Mouse (Mus musculus) CH12.LX (cell line): ENCODE results near the gene Usp46. TPM values are rescaled to one million over a fixed set of nuclear protein-coding genes. Genes with fewer than 3 reads are reported as not detected.

ENCODE experiments used
- DNase-seq: peaks from one replicate; pipeline ENCODE4 v3.0.0-alpha.2; 2013; ENCODE audit errors: extremely low read depth
- H3K27ac ChIP-seq: 2 replicates; pipeline ENCODE4 v1.5.1; 2012; ENCODE audit warnings: low read depth, mild to moderate bottlenecking, control low read depth, moderate library complexity; ENCODE audit not compliant: insufficient read depth
- H3K27me3 ChIP-seq: replicated peaks from 2 replicates; pipeline ENCODE3; 2012; ENCODE audit warnings: inconsistent platforms
- H3K36me3 ChIP-seq, 2 experiments: replicated peaks in 1 of 2; 2 replicates each; pipeline versions ENCODE3 to v1.6.1; 2012; ENCODE audit warnings: inconsistent platforms in 1 of 2, low read length in 1 of 2, mild to moderate bottlenecking in 1 of 2, mixed read lengths in 1 of 2, moderate library complexity in 1 of 2; ENCODE audit not compliant: control insufficient read depth in 1 of 2, insufficient read depth in 1 of 2
- H3K4me1 ChIP-seq, 2 experiments: 2 replicates each; pipeline ENCODE4 v1.6.1; 2012; ENCODE audit warnings: inconsistent platforms in 1 of 2, moderate library complexity in 1 of 2; ENCODE audit not compliant: insufficient read depth in 2 of 2, control insufficient read depth in 1 of 2
- H3K4me2 ChIP-seq: 2 replicates; pipeline ENCODE4 v1.6.1; 2012; ENCODE audit warnings: low read depth, mild to moderate bottlenecking, control low read depth; ENCODE audit not compliant: poor library complexity, insufficient read depth, severe bottlenecking
- H3K4me3 ChIP-seq, 3 experiments: fragments of 150-350 bp in 1 of 3; sonication (generic) in 1 of 3; replicated peaks in 1 of 3; 2 replicates each; pipeline versions ENCODE3 to v1.5.1; 2011 to 2012; ENCODE audit warnings: low read depth in 2 of 3, low read length in 2 of 3, mild to moderate bottlenecking in 2 of 3, moderate library complexity in 2 of 3, control low read depth in 1 of 3, improper control_type of control experiment in 1 of 3, inconsistent platforms in 1 of 3, mixed read lengths in 1 of 3; ENCODE audit not compliant: poor library complexity in 1 of 3
- H3K79me2 ChIP-seq: replicated peaks from 2 replicates; pipeline ENCODE4 v1.6.1; 2012; ENCODE audit warnings: mild to moderate bottlenecking, moderate library complexity; ENCODE audit not compliant: control insufficient read depth, poor library complexity, insufficient read depth, severe bottlenecking; ENCODE audit errors: extremely low read depth
- H3K9ac ChIP-seq: 2 replicates; pipeline ENCODE4 v1.6.1; 2012; ENCODE audit warnings: low read depth, mild to moderate bottlenecking, control low read depth, moderate library complexity; ENCODE audit not compliant: insufficient read depth
- H3K9me3 ChIP-seq: replicated peaks from 2 replicates; pipeline ENCODE3; 2012; ENCODE audit warnings: low read length, inconsistent platforms, mixed read lengths
- BHLHE40 ChIP-seq: IDR thresholded peaks from 2 replicates; pipeline ENCODE4 v1.6.1; 2011; ENCODE audit warnings: mild to moderate bottlenecking, low read depth, low read length, improper control_type of control experiment
- CHD1 ChIP-seq: IDR thresholded peaks from 2 replicates; pipeline ENCODE4 v1.6.1; 2012; ENCODE audit warnings: low read depth, low read length, improper control_type of control experiment, inconsistent platforms
- CHD2 ChIP-seq: IDR thresholded peaks from 2 replicates; pipeline ENCODE4 v1.6.1; 2011; ENCODE audit warnings: low read length, improper control_type of control experiment
- CTCF ChIP-seq, 2 experiments: IDR thresholded peaks in 1 of 2; conservative IDR thresholded peaks in 1 of 2; 2 replicates each; pipeline ENCODE4 v1.5.1; 2011 to 2012; ENCODE audit warnings: low read depth in 2 of 2, low read length in 2 of 2, improper control_type of control experiment in 1 of 2, inconsistent platforms in 1 of 2, mild to moderate bottlenecking in 1 of 2, moderate library complexity in 1 of 2
- E2F4 ChIP-seq: IDR thresholded peaks from 2 replicates; pipeline ENCODE4 v1.6.1; 2011; ENCODE audit warnings: low read depth, low read length, improper control_type of control experiment; ENCODE audit not compliant: insufficient replicate concordance
- ELF1 ChIP-seq: IDR thresholded peaks from 2 replicates; pipeline ENCODE4 v1.6.1; 2014; ENCODE audit warnings: low read depth, mild to moderate bottlenecking, inconsistent platforms, low read length, improper control_type of control experiment
- EP300 ChIP-seq: IDR thresholded peaks from 2 replicates; pipeline ENCODE4 v1.6.1; 2011; ENCODE audit warnings: low read length, improper control_type of control experiment
- ETS1 ChIP-seq: conservative IDR thresholded peaks from 2 replicates; pipeline ENCODE4 v1.6.1; 2012; ENCODE audit warnings: low read depth, mild to moderate bottlenecking, inconsistent platforms, low read length, improper control_type of control experiment, moderate library complexity
- IRF4 ChIP-seq: IDR thresholded peaks from 2 replicates; pipeline ENCODE4 v1.6.1; 2014; ENCODE audit warnings: low read depth, mild to moderate bottlenecking, inconsistent platforms, low read length, improper control_type of control experiment
- JUN ChIP-seq: IDR thresholded peaks from 2 replicates; pipeline ENCODE4 v1.6.1; 2011; ENCODE audit warnings: low read depth, mild to moderate bottlenecking, low read length, improper control_type of control experiment, moderate library complexity; ENCODE audit not compliant: insufficient read depth
- JUND ChIP-seq: conservative IDR thresholded peaks from 2 replicates; pipeline ENCODE4 v1.6.1; 2011; ENCODE audit warnings: low read depth, low read length, improper control_type of control experiment
- KAT2A ChIP-seq: IDR thresholded peaks from 2 replicates; pipeline ENCODE4 v1.6.1; 2012; ENCODE audit warnings: low read length, improper control_type of control experiment, inconsistent platforms; ENCODE audit not compliant: insufficient replicate concordance
- MAFK ChIP-seq: IDR thresholded peaks from 2 replicates; pipeline ENCODE4 v1.6.1; 2011; ENCODE audit warnings: low read length, improper control_type of control experiment; ENCODE audit not compliant: insufficient replicate concordance
- MAX ChIP-seq: IDR thresholded peaks from 2 replicates; pipeline ENCODE4 v1.6.1; 2011; ENCODE audit warnings: low read length, improper control_type of control experiment
- MAZ ChIP-seq: IDR thresholded peaks from 2 replicates; pipeline ENCODE4 v1.6.1; 2012; ENCODE audit warnings: low read depth, mild to moderate bottlenecking, inconsistent platforms, low read length, improper control_type of control experiment, moderate library complexity
- MXI1 ChIP-seq: IDR thresholded peaks from 2 replicates; pipeline ENCODE4 v1.6.1; 2011; ENCODE audit warnings: mild to moderate bottlenecking, low read depth, low read length, improper control_type of control experiment
- MYC ChIP-seq: IDR thresholded peaks from 2 replicates; pipeline ENCODE4 v1.6.1; 2011; ENCODE audit warnings: low read depth, mild to moderate bottlenecking, improper control_type of control experiment, low read length
- NELFE ChIP-seq: IDR thresholded peaks from 2 replicates; pipeline ENCODE4 v1.6.1; 2011; ENCODE audit warnings: low read depth, low read length, improper control_type of control experiment
- NRF1 ChIP-seq: IDR thresholded peaks from 2 replicates; pipeline ENCODE4 v1.6.1; 2014; ENCODE audit warnings: low read depth, mild to moderate bottlenecking, inconsistent platforms, low read length, improper control_type of control experiment, moderate library complexity
- POLR2A ChIP-seq: IDR thresholded peaks from 2 replicates; pipeline ENCODE4 v1.6.1; 2011; ENCODE audit warnings: low read depth, mild to moderate bottlenecking, improper control_type of control experiment, low read length
- RAD21 ChIP-seq: IDR thresholded peaks from 2 replicates; pipeline ENCODE4 v1.6.1; 2011; ENCODE audit warnings: low read depth, mild to moderate bottlenecking, low read length, improper control_type of control experiment, moderate library complexity
- SIN3A ChIP-seq: IDR thresholded peaks from 2 replicates; pipeline ENCODE4 v1.6.1; 2012; ENCODE audit warnings: low read length, improper control_type of control experiment, inconsistent platforms
- SMC3 ChIP-seq: IDR thresholded peaks from 2 replicates; pipeline ENCODE4 v1.6.1; 2011; ENCODE audit warnings: low read depth, low read length, improper control_type of control experiment
- TBP ChIP-seq: conservative IDR thresholded peaks from 2 replicates; pipeline ENCODE4 v1.6.1; 2011; ENCODE audit warnings: low read depth, low read length, improper control_type of control experiment
- USF1 ChIP-seq: IDR thresholded peaks from 2 replicates; pipeline ENCODE4 v1.6.1; 2014; ENCODE audit warnings: low read depth, mild to moderate bottlenecking, inconsistent platforms, low read length, improper control_type of control experiment
- ZC3H11A ChIP-seq: IDR thresholded peaks from 2 replicates; pipeline ENCODE4 v1.6.1; 2012; ENCODE audit warnings: low read depth, mild to moderate bottlenecking, inconsistent platforms, low read length, improper control_type of control experiment
- ZKSCAN1 ChIP-seq: IDR thresholded peaks from 2 replicates; pipeline ENCODE4 v1.6.1; 2012; ENCODE audit warnings: low read depth, inconsistent platforms, low read length, improper control_type of control experiment, borderline replicate concordance
- ZMIZ1 ChIP-seq: IDR thresholded peaks from 2 replicates; pipeline ENCODE4 v1.6.1; 2012; ENCODE audit warnings: low read depth, mild to moderate bottlenecking, inconsistent platforms, low read length, improper control_type of control experiment
- ZNF384 ChIP-seq: IDR thresholded peaks from 2 replicates; pipeline ENCODE4 v1.6.1; 2012; ENCODE audit warnings: low read depth, low read length, improper control_type of control experiment, inconsistent platforms
- dilution Hi-C: fragments of 300-500 bp; cut with MboI; formaldehyde crosslinking; loops from 2 replicates; pipeline ENCODE4 v1.14.3; 2020; ENCODE audit warnings: low sequenced_read_pairs; ENCODE audit not compliant: extremely low pct_unique_long_range_greater_than_20kb, extremely low pct_ligation_motif_present
- in situ Hi-C: fragments of 300-500 bp; cut with MboI; formaldehyde crosslinking; loops from 3 replicates; pipeline ENCODE4 v1.14.3; 2019; ENCODE audit warnings: low sequenced_read_pairs, low pct_ligation_motif_present, low pct_unique_long_range_greater_than_20kb, mixed read lengths
- polyA plus RNA-seq: library from polyadenylated mRNA; unstranded; fragments of >175 nt; gene quantifications from 2 replicates; pipeline ENCODE4 v1.2.1, GENCODE M21; 2012; ENCODE audit warnings: low read depth; ENCODE audit not compliant: insufficient read length
- total RNA-seq, 2 experiments: library from RNA; depleted of rRNA; stranded (reverse); fragments of 300-350 nt in 1 of 2; fragments of >200 nt in 1 of 2; gene quantifications; 2 replicates each; pipeline ENCODE4 v1.2.3; 2012 to 2014

Gene Usp46
- total and polyA plus RNA-seq, 3 experiments: 5.1 to 16.3 (median 15.6) TPM

DNA sequence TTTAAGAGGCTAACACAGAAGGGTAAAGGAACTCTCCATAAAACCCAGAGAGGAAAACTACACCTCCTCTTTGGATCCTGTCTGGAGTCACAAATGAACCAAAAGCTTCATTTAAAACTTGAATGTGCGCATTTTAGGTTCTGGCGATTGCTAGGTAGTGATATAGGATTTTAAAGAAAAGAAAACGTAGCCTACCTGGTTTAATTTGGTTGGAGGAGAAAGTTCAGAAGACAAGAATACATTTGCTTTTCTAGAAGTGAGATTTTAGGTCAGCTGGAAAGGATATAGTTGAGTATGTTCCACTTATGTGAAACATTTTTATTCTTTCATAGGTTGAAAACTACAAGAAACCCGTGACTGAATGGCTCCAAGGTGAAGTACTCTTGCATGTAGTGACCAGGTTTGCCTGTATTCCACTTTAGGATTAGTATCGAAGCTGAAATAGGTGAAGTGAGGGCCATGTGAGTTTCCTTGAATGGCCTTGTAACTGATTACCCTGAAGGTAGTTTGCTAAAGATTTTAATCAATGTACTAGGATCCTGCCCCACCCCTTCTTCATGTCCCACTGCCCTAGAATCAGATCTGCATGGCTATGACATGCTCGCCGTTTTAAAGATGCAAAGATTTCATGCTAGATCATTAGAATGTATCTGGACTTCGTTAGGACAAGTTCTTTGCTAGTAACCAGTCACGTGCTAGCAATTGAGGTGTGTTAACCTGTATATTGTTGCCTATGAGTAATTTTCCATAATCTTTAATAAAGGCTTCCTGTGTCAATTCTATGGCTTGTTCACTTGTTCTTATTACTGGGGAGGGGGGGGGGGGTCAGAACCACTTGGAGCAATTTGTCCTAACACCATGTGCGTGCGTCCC lies 25.6 kb upstream of the Usp46 start:
- Histone ChIP-seq H3K79me2 (peaks cover 17% of the 10 kb centered on the region), H3K9ac (peak overlapping the region; percentile 85), H3K27ac (no peak overlapping the region), H3K4me3 (peak overlapping the region; percentile 73 to 99 (median 93)), H3K9me3 (no peaks in the 10 kb centered on the region), H3K4me1 (peaks cover 0 to 30% of the 10 kb centered on the region in 2 experiments; a peak in 2 of 4 replicates), H3K4me2 (peak overlapping the region; percentile 93), H3K36me3 (peaks cover 3 to 44% of the 10 kb centered on the region in 2 experiments), H3K27me3 (no peaks in the 10 kb centered on the region)
- DNase-seq: peak; percentile 18
- TF ChIP-seq BHLHE40 (peak; percentile 53), MYC (peak; percentile 42; the same call in 1 of the 2 replicates), MAX (peak; percentile 38), SMC3 (no peak), NELFE (no peak), MAZ (no peak)
- dilution Hi-C loops: no loop called here
- in situ Hi-C loops: no loop called here

DNA sequence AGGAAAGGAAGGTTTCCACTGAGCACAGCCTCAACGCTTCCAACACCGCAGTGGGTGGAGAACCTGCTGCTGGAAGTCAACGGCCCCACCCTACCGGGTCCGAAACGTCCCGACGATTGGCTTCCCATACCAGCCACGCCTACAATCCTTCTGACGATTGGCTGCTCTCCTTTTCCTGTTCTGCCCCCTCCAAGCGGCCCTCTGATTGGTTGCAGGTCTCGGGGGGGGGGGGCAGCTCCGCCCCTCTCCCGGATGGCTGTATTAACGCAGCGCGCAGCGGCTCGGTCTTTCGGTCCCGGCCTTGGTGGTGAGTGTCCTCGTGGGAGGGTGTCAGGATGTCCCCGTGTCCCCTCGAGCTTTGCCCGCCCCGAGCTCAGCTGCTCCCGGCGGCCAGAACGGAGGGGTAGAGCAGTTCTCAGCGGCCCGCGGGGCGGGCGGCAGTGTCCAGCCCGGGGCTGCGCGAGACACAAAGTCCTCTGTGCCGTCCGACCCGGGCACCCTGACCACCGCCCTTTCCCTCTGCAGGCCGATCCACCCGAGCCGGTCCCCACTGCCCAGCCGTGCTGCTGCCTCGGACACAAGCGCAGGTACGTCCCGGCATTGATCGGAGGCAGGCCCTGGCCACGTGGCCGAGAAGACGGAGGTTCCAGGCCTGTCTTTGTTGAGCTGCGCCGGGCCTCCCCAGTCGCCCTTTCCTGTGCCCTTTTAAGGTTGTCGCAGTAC lies 24.8 kb upstream of the Usp46 start:
- dilution Hi-C loops (no loop called here), in situ Hi-C loops (no loop called here)
- Histone ChIP-seq H3K4me1 (peaks cover 0 to 29% of the 10 kb centered on the region in 2 experiments; a peak in 2 of 4 replicates), H3K4me3 (peak overlapping the region; percentile 73 to 99 (median 93)), H3K27me3 (no peaks in the 10 kb centered on the region), H3K27ac (peak overlapping the region; percentile 48), H3K9me3 (no peaks in the 10 kb centered on the region), H3K4me2 (peak overlapping the region; percentile 93), H3K9ac (peak overlapping the region; percentile 85), H3K79me2 (peaks cover 17% of the 10 kb centered on the region), H3K36me3 (peaks cover 3 to 39% of the 10 kb centered on the region in 2 experiments)
- peak; percentile 98 for DNase-seq
- no peak for TF ChIP-seq JUND
- TF ChIP-seq CTCF (conservative IDR thresholded peaks at IDR 0.05 in 1 of 2, IDR thresholded peaks at IDR 0.05 in 1 of 2; ENCODE audit: low read depth in 2 of 2, low read length in 2 of 2): no peak
- peak; percentile 32; the same call in 1 of the 2 replicates for TF ChIP-seq KAT2A
- peak; percentile 90 for TF ChIP-seq TBP
- TF ChIP-seq USF1: no peak; the same call in 1 of the 2 replicates
- no peak for TF ChIP-seq ETS1
- no peak for TF ChIP-seq NRF1
- TF ChIP-seq CHD2: peak; percentile 77
- TF ChIP-seq SIN3A: peak; percentile 61; the same call in 1 of the 2 replicates
- TF ChIP-seq IRF4: no peak; the same call in 1 of the 2 replicates
- no peak for TF ChIP-seq ZNF384
- TF ChIP-seq MAFK: no peak
- TF ChIP-seq POLR2A: peak; percentile 99
- no peak for TF ChIP-seq ZKSCAN1
- no peak for TF ChIP-seq ZC3H11A
- TF ChIP-seq MYC: peak; percentile 90; the same call in 1 of the 2 replicates
- TF ChIP-seq JUN: no peak
- TF ChIP-seq EP300: no peak
- TF ChIP-seq CHD1: no peak
- TF ChIP-seq MXI1: peak; percentile 94
- TF ChIP-seq ELF1: peak; percentile 81
- no peak for TF ChIP-seq E2F4
- TF ChIP-seq ZMIZ1: peak; percentile 94
- TF ChIP-seq MAZ: peak; percentile 92
- TF ChIP-seq RAD21: no peak
